In genomic region chr1:56862799-56863198, GRCm38 (mm10) we compare ENCODE assay signal across 13 mouse cellular contexts.
"Had no signal": no experiment of that assay in that cellular context is flagged by ENCODE, and none has a peak within 500 bp of the region (broad histone marks: within the 10 kb centered on the region; RNA-seq: fewer than 3 reads in every experiment).

No protein-coding gene starts in this region.

- H3K27me3 ChIP-seq: kidney, embryonic 15.5 days; liver, embryonic 15.5 days; neural tube, embryonic 12.5 days had no signal

- ATAC-seq: lung, postnatal 0 days had no signal

- DNase-seq: kidney, postnatal 25 days; layer of hippocampus, adult 9-11 months; layer of hippocampus, postnatal 36 days; lung, adult 2 months; lung, postnatal 36 days; midbrain, embryonic 14.5 days; right cerebral cortex, postnatal 14 days; thymus, postnatal 36 days had no signal

- H3K9ac ChIP-seq: kidney, embryonic 15.5 days; liver, embryonic 15.5 days; neural tube, embryonic 12.5 days had no signal

- H3K27ac ChIP-seq: kidney, embryonic 15.5 days; liver, embryonic 15.5 days; neural tube, embryonic 12.5 days had no signal

- H3K9me3 ChIP-seq: kidney, embryonic 15.5 days; liver, embryonic 15.5 days; neural tube, embryonic 12.5 days had no signal

- H3K4me1 ChIP-seq: kidney, embryonic 15.5 days; liver, embryonic 15.5 days; neural tube, embryonic 12.5 days had no signal

- H3K4me2 ChIP-seq: kidney, embryonic 15.5 days; liver, embryonic 11.5 days; liver, embryonic 15.5 days; neural tube, embryonic 12.5 days had no signal

- H3K36me3 ChIP-seq: kidney, embryonic 15.5 days; liver, embryonic 15.5 days; neural tube, embryonic 12.5 days had no signal

- H3K4me3 ChIP-seq: kidney, embryonic 15.5 days; liver, embryonic 15.5 days; neural tube, embryonic 12.5 days had no signal
